In the genomic region with DNA sequence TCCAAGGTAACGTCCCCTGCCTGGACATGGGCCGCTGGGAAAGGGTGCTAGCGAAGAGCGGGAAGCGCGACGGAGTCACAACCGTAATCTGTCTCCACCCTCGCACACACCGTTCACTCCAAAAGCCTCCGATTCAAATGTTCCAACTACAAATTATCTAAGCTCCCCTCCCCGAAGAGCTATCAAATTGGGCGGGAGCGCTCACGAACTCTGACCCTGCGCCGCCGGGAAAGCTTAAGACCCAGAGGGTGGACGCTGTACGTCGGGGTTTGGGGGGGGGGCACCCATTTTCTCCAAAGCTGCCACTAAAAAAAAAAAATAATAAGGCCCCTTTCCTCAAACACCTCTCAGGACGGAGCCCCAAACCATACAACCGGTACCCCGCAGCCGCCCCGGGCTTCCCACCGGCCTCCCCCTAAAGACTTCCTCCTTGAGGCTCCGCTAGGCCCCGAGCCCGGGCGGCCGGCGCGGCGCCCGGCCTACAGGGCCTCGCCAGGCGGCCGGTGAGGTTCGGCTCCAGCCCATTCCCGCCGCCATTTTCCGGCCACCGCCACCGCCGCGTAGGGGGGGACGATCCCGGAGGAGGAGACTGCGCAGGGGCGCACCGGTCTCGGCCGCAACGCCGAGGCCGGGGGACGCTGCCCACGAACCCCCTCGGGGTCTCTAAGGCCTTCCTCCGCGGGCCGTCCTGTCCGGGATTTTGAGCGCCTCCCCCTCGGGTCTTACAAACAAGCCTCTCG, we compare ENCODE assay signal across 8 mouse cellular contexts. TPM values are rescaled to one million over a fixed set of nuclear protein-coding genes. Genes with fewer than 3 reads are reported as not detected.
DNase-seq lines count a peak whose midpoint lies in the region; ATAC-seq and TF ChIP-seq lines count a peak whose summit lies in the region.

No protein-coding gene starts in this region.

- H3K79me2 ChIP-seq in myocyte (ENCODE audit: control insufficient read depth, insufficient read depth) = peaks cover 54% of the 10 kb centered on the region

- under 1% methylated on average over 66 of the region's 67 CpGs for WGBS in thymus, adult 2 months
- WGBS in heart, postnatal 0 days = 0% methylated on average over 56 of the region's 67 CpGs
- under 1% methylated on average over 63 of the region's 67 CpGs for WGBS in limb, embryonic 13.5 days

- peak overlapping the region; percentile 70 for H3K4me3 ChIP-seq in thymus, adult 2 months (ENCODE audit: control insufficient read depth, insufficient read depth, low read length)
- peak overlapping the region; percentile 87 for H3K4me3 ChIP-seq in heart, postnatal 0 days (ENCODE audit: low read depth, low read length)
- H3K4me3 ChIP-seq in limb, embryonic 13.5 days = peak overlapping the region; percentile 98
- H3K4me3 ChIP-seq in myocyte = peak overlapping the region; percentile 81

- H3K27ac ChIP-seq in thymus, adult 2 months (ENCODE audit: control insufficient read depth, insufficient read depth, low read length) = no peak overlapping the region
- H3K27ac ChIP-seq in heart, postnatal 0 days (ENCODE audit: low read depth) = peak overlapping the region; percentile 88
- H3K27ac ChIP-seq in limb, embryonic 13.5 days = peak overlapping the region; percentile 90

- TF ChIP-seq POLR2A in thymus, adult 2 months (IDR thresholded peaks at IDR 0.05; ENCODE audit: control insufficient read depth, extremely low read depth, insufficient read depth, low read length, poor library complexity) = no peak
- no peak for TF ChIP-seq POLR2A in myocyte (IDR thresholded peaks at IDR 0.05; ENCODE audit: insufficient read length, low read depth)

- H3K4me1 ChIP-seq in thymus, adult 2 months (replicated peaks; ENCODE audit: control insufficient read depth, insufficient read depth, low read length) = peaks cover 8% of the 10 kb centered on the region
- peaks cover 16% of the 10 kb centered on the region; the same call in 1 of the 2 replicates for H3K4me1 ChIP-seq in heart, postnatal 0 days (ENCODE audit: control insufficient read depth, insufficient read depth)
- peaks cover 21% of the 10 kb centered on the region for H3K4me1 ChIP-seq in limb, embryonic 13.5 days

- no peak; the same call in 1 of the 2 replicates for TF ChIP-seq EP300 in heart, postnatal 0 days (IDR thresholded peaks at IDR 0.05; ENCODE audit: low read depth)

- DNase-seq in adrenal gland, postnatal 14 days = peak; percentile 65
- no peak for DNase-seq in adrenal gland, adult (ENCODE audit: inconsistent age in 2 of 2, low spot score in 1 of 2)
- DNase-seq in thymus, adult 2 months = no peak
- no peak for DNase-seq in thymus, postnatal 10 days (ENCODE audit: low spot score in 2 of 2)
- DNase-seq in heart, postnatal 0 days (ENCODE audit: low spot score) = peak; percentile 28
- DNase-seq in layer of hippocampus, adult 11-12 months (ENCODE audit: low spot score) = no peak

- peak overlapping the region; percentile 68 for H3ac ChIP-seq in myocyte (ENCODE audit: control insufficient read depth, insufficient read length)

- H3K27me3 ChIP-seq in thymus, adult 2 months (ENCODE audit: control insufficient read depth, insufficient read depth, low read length) = no peaks in the 10 kb centered on the region
- H3K27me3 ChIP-seq in heart, postnatal 0 days (ENCODE audit: control insufficient read depth, insufficient read depth, low read length) = no peaks in the 10 kb centered on the region
- no peaks in the 10 kb centered on the region for H3K27me3 ChIP-seq in limb, embryonic 13.5 days
- peaks cover 7% of the 10 kb centered on the region for H3K27me3 ChIP-seq in myocyte (ENCODE audit: control insufficient read depth, insufficient read depth, insufficient read length)

- H3K4me2 ChIP-seq in heart, postnatal 0 days (ENCODE audit: low read depth, low read length) = peak overlapping the region; percentile 70
- H3K4me2 ChIP-seq in limb, embryonic 13.5 days (replicated peaks) = peak overlapping the region; percentile 90
- H3K4me2 ChIP-seq in myocyte (ENCODE audit: low read depth) = peak overlapping the region; percentile 92

- TF ChIP-seq CTCF in thymus, adult 2 months (IDR thresholded peaks at IDR 0.05; ENCODE audit: borderline replicate concordance, control insufficient read depth, extremely low read depth, insufficient read depth, low read length, poor library complexity) = no peak
- no peak for TF ChIP-seq CTCF in heart, postnatal 0 days (IDR thresholded peaks at IDR 0.05; ENCODE audit: low read depth)

- peak; percentile 42 for ATAC-seq in heart, postnatal 0 days (ENCODE audit: insufficient read depth, low read depth)
- peak; percentile 28; the same call in 1 of the 2 replicates for ATAC-seq in limb, embryonic 13.5 days (ENCODE audit: low FRiP score, low read depth)

- peak overlapping the region; percentile 99 for H3K9ac ChIP-seq in heart, postnatal 0 days (replicated peaks; ENCODE audit: low read depth, low read length)
- peak overlapping the region; percentile 99 for H3K9ac ChIP-seq in limb, embryonic 13.5 days

- no peaks in the 10 kb centered on the region for H3K9me3 ChIP-seq in heart, postnatal 0 days (replicated peaks; ENCODE audit: control insufficient read depth, low read length)
- 0 out of 2 replicates have a peak, but pooled peaks cover 4% of the 10 kb centered on the region for H3K9me3 ChIP-seq in limb, embryonic 13.5 days

- no peaks in the 10 kb centered on the region for H3K36me3 ChIP-seq in thymus, adult 2 months (ENCODE audit: control insufficient read depth, insufficient read depth, low read length)
- H3K36me3 ChIP-seq in heart, postnatal 0 days (replicated peaks; ENCODE audit: control insufficient read depth, insufficient read depth, low read length) = peaks cover 6% of the 10 kb centered on the region
- peaks cover 15% of the 10 kb centered on the region for H3K36me3 ChIP-seq in limb, embryonic 13.5 days
- H3K36me3 ChIP-seq in myocyte (ENCODE audit: control insufficient read depth, insufficient read depth) = peaks cover 2% of the 10 kb centered on the region

TF ChIP-seq in myocyte, 11 proteins besides CTCF, POLR2A, EP300 and RAD21:
- no peak for TF ChIP-seq REST (IDR thresholded peaks at IDR 0.05; ENCODE audit: insufficient read depth, insufficient read length)
- TF ChIP-seq SRF (IDR thresholded peaks at IDR 0.05; ENCODE audit: control insufficient read depth, insufficient read length, low read depth) = no peak
- no peak for TF ChIP-seq E2F4 (IDR thresholded peaks at IDR 0.05; ENCODE audit: insufficient read depth)
- TF ChIP-seq CEBPB (IDR thresholded peaks at IDR 0.05; ENCODE audit: insufficient read depth, poor library complexity, severe bottlenecking) = no peak
- no peak for TF ChIP-seq TCF3 (IDR thresholded peaks at IDR 0.05; ENCODE audit: insufficient read length, low read depth)
- no peak for TF ChIP-seq MYOG (IDR thresholded peaks at IDR 0.05; ENCODE audit: control insufficient read depth in 1 of 3, insufficient read depth in 1 of 3, insufficient read length in 2 of 3, low read depth in 2 of 3)
- TF ChIP-seq TCF12 (IDR thresholded peaks at IDR 0.05; ENCODE audit: insufficient read depth, poor library complexity, severe bottlenecking) = no peak
- no peak for TF ChIP-seq POLR2AphosphoS2 (IDR thresholded peaks at IDR 0.05; ENCODE audit: insufficient read length, low read depth)
- no peak for TF ChIP-seq MAX (IDR thresholded peaks at IDR 0.05; ENCODE audit: low read depth)
- no peak for TF ChIP-seq MYOD1 (IDR thresholded peaks at IDR 0.05; ENCODE audit: control insufficient read depth in 1 of 3, insufficient read length in 2 of 3, low read depth in 2 of 3)
- TF ChIP-seq USF1 (IDR thresholded peaks at IDR 0.05; ENCODE audit: low read depth) = no peak

RNA-seq across cellular contexts. Expression of gene Srrm1, which starts 0.6 kb away (rescaled TPM):
- total RNA-seq in adrenal gland, postnatal 14 days (2021) = 120 and 136 TPM in 2 replicates
- polyA plus RNA-seq in thymus, adult 2 months (2012; rRNA removed) = 41.0 and 50.0 TPM in 2 replicates
- total RNA-seq in heart, postnatal 0 days (2014; rRNA removed; ENCODE audit: low replicate concordance) = 18.6 and 22.6 TPM in 2 replicates
- 85.0 and 99.6 TPM in 2 replicates for polyA plus RNA-seq in heart, postnatal 0 days (2015; fragmentation: Nextera tagmentation; extraction: Ambion mirVana)
- 295 and 303 TPM in 2 replicates for polyA plus RNA-seq in limb, embryonic 13.5 days (2015; fragmentation: Nextera tagmentation; extraction: Ambion mirVana)
- 41.3 TPM for polyA plus RNA-seq in myocyte (2012; fragmentation: generic; extraction: Trizol)

RNA-seq across cellular contexts. Expression of gene Ncmap, which starts 45.5 kb away (rescaled TPM):
- 1.2 TPM in 1 of 2 replicates, not detected in the other for total RNA-seq in adrenal gland, postnatal 14 days (2021)
- polyA plus RNA-seq in thymus, adult 2 months (2012; rRNA removed) = 0.96 and 2.0 TPM in 2 replicates
- 0.15 TPM in 1 of 2 replicates, not detected in the other for total RNA-seq in heart, postnatal 0 days (2014; rRNA removed; ENCODE audit: low replicate concordance)
- 0.14 and 0.16 TPM in 2 replicates for polyA plus RNA-seq in heart, postnatal 0 days (2015; fragmentation: Nextera tagmentation; extraction: Ambion mirVana)
- polyA plus RNA-seq in limb, embryonic 13.5 days (2015; fragmentation: Nextera tagmentation; extraction: Ambion mirVana) = 12.0 and 12.2 TPM in 2 replicates
- 0.04 TPM for polyA plus RNA-seq in myocyte (2012; fragmentation: generic; extraction: Trizol)

Comparison
In these comparisons a context has a peak if more than half of its experiments do, and no peak if none do; other contexts are left out.
1. DNase-seq: peak in adrenal gland, postnatal 14 days (single experiment) and heart, postnatal 0 days (single experiment); none in adrenal gland, adult (0 of 2), thymus, adult 2 months (single experiment), thymus, postnatal 10 days (0 of 2) and layer of hippocampus, adult 11-12 months (single experiment).
2. Peak in every context shown above with its lines, with median percentiles within 50 percentile points of each other: H3K4me3 ChIP-seq and H3K4me2 ChIP-seq.